Mouse (Mus musculus) bone marrow macrophage, adult 2 months (primary cell): ENCODE data around the gene Gal3st3.

Experiments
- CTCF ChIP-seq: IDR thresholded peaks from 2 replicates; pipeline ENCODE4 v1.5.1; 2012; ENCODE audit warnings: low read depth, mild to moderate bottlenecking, low read length, moderate library complexity
- POLR2A ChIP-seq: IDR thresholded peaks from 2 replicates; pipeline ENCODE4 v1.6.1; 2012; ENCODE audit warnings: mild to moderate bottlenecking, low read depth, low read length, borderline replicate concordance

- TF ChIP-seq POLR2A (no peak), CTCF (no peak)
Measured at GRCm38 (mm10) chr19:5345297-5346131, 47.4 kb downstream of the Gal3st3 start.
